Mouse (Mus musculus): ENCODE results near the gene Cnn2. TPM values are rescaled to one million over a fixed set of nuclear protein-coding genes. Genes with fewer than 3 reads are reported as not detected.

The Cnn2 gene
- polyA plus RNA-seq, 1 experiment from 2014 or later = 216 TPM

GRCm38 (mm10) chr10:79970415-79971182 is 17.8 kb upstream of the Cnn2 start, which contains the start of gene Grin3b:
Gene Grin3b, plus strand, starts transcription at chr10:79970715.
- Histone ChIP-seq H3K9ac (replicated peaks) (peak within 1 kb of the TSS; percentile 74), H3K4me3 (replicated peaks) (peak within 1 kb of the TSS; percentile 58), H3K27ac (no peak within 1 kb of the TSS), H3K9me3 (no peaks in the 10 kb centered on the region), H3K36me3 (peaks cover 51% of the 10 kb centered on the region), H3K4me1 (replicated peaks) (peaks cover 14% of the 10 kb centered on the region), H3K27me3 (peaks cover 50% of the 10 kb centered on the region), H3K4me2 (peak within 1 kb of the TSS; percentile 94)
- WGBS = 6% methylated on average over 47 of the region's 47 CpGs
- 0 out of 2 replicates have a peak, but pooled peaks have one; percentile 15 for ATAC-seq (ENCODE audit: insufficient number of reproducible peaks, insufficient read depth, low FRiP score, low TSS enrichment, low read depth)

DNA sequence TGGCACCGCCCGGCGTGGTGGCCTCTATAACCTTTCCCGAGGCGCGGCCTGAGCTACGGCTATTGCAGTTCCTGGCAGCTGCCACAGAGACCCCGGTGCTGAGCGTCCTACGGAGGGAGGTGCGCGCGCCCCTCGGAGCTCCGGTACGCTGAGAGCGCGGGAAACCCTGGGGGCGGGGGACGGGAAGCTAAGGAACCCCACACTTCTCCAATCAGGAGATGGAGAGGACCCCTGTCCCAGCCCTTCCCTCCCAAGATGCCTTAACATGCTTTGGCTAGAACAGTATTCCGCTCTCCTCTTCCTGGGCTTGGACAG is 17.2 kb upstream of the Cnn2 start:
- Histone ChIP-seq H3K4me1 (replicated peaks) (peaks cover 14% of the 10 kb centered on the region), H3K36me3 (peaks cover 51% of the 10 kb centered on the region), H3K4me3 (replicated peaks) (peak overlapping the region; percentile 58), H3K27me3 (peaks cover 50% of the 10 kb centered on the region), H3K9me3 (no peaks in the 10 kb centered on the region), H3K9ac (replicated peaks) (peak overlapping the region; percentile 74), H3K27ac (no peak overlapping the region), H3K4me2 (peak overlapping the region; percentile 94)
- 3% methylated on average over 21 of the region's 21 CpGs for WGBS
- ATAC-seq (ENCODE audit: insufficient number of reproducible peaks, insufficient read depth, low FRiP score, low TSS enrichment, low read depth) = 0 out of 2 replicates have a peak, but pooled peaks have one; percentile 20

DNA sequence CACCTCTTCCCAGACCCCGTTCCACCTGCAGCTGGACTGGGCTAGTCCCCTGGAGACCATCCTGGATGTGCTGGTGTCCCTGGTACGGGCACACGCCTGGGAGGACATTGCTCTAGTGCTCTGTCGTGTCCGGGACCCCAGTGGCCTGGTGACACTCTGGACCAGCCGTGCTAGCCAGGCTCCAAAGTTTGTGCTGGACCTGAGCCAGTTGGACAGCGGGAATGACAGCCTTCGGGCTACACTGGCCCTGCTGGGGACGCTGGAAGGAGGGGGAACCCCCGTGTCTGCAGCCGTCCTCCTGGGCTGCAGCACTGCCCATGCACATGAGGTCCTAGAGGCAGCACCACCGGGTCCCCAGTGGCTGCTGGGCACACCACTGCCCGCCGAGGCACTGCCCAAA is 15.6 kb upstream of the Cnn2 start:
- WGBS = 67% methylated on average over 14 of the region's 14 CpGs
- Histone ChIP-seq H3K27ac (no peak overlapping the region), H3K4me2 (no peak overlapping the region), H3K4me1 (replicated peaks) (peaks cover 14% of the 10 kb centered on the region), H3K4me3 (replicated peaks) (no peak overlapping the region), H3K27me3 (peaks cover 50% of the 10 kb centered on the region), H3K9ac (replicated peaks) (no peak overlapping the region), H3K36me3 (peaks cover 51% of the 10 kb centered on the region), H3K9me3 (no peaks in the 10 kb centered on the region)
- ATAC-seq (ENCODE audit: insufficient number of reproducible peaks, insufficient read depth, low FRiP score, low TSS enrichment, low read depth) = no peak

- H3K4me2 ChIP-seq = no peak overlapping the region
- peaks cover 52% of the 10 kb centered on the region for H3K36me3 ChIP-seq
- peaks cover 14% of the 10 kb centered on the region for H3K4me1 ChIP-seq (replicated peaks)
- 91% methylated on average over 21 of the region's 21 CpGs for whole genome bisulfite sequencing
- peaks cover 47% of the 10 kb centered on the region for H3K27me3 ChIP-seq
- no peak overlapping the region for H3K9ac ChIP-seq (replicated peaks)
- no peak for ATAC-seq (ENCODE audit: insufficient number of reproducible peaks, insufficient read depth, low FRiP score, low TSS enrichment, low read depth)
- no peak overlapping the region for H3K4me3 ChIP-seq (replicated peaks)
- H3K9me3 ChIP-seq = no peaks in the 10 kb centered on the region
- H3K27ac ChIP-seq = no peak overlapping the region
These were observed 14.3 kb upstream of the Cnn2 start for GRCm38 (mm10) chr10:79974087-79974486.

DNA sequence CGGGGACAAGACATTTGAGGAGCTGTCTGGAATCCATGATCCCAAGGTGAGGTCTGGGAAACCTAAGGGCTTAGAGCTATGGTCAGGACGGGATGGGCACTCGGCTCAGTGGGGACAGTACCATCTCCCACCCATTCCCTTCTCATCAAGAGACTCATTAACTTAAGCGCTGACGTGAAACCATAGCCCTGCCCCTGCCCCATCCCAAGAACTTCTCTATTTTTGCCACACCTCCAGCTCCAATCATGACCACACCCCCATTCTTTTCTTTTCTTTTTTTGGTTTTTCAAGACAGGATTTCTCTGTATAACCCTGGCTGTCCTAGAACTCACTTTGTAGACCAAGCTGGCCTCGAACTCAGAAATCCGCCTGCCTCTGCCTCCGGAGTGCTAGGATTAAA is 13.7 kb upstream of the Cnn2 start:
- Histone ChIP-seq H3K36me3 (peaks cover 57% of the 10 kb centered on the region), H3K27me3 (peaks cover 41% of the 10 kb centered on the region), H3K27ac (no peak overlapping the region), H3K4me2 (no peak overlapping the region), H3K4me3 (replicated peaks) (no peak overlapping the region), H3K9ac (replicated peaks) (no peak overlapping the region), H3K4me1 (replicated peaks) (peaks cover 14% of the 10 kb centered on the region), H3K9me3 (no peaks in the 10 kb centered on the region)
- no peak for ATAC-seq (ENCODE audit: insufficient number of reproducible peaks, insufficient read depth, low FRiP score, low TSS enrichment, low read depth)
- WGBS = 92% methylated on average over 8 of the region's 8 CpGs

DNA sequence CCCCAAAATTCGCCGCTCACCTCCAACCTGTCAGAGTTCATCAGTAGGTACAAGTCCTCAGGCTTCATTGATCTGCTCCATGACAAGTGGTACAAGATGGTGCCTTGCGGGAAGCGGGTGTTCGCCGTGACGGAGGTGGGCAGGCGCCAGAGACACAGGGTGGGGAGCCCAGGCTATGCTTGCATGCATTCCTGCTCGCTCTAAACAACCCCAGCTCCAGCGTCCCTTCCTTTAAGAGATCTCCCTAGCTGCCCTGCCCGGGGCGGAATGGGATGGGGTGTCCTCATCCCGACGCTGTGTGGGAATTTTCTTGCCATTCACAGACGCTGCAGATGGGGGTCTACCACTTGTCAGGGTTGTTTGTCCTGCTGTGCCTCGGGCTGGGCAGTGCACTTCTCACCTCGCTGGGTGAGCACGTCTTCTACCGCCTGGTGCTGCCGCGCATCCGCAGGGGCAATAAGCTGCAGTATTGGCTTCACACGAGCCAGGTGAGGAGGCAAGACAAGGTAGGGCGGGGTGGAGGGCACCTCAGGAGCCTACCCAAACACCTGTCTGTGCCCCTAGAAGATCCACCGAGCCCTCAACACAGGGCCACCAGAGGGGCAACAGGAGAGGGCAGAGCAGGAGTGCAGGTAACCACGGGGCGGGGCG is 12.2 kb upstream of the Cnn2 start:
- 86% methylated on average over 28 of the region's 28 CpGs for WGBS
- H3K9me3 ChIP-seq = no peaks in the 10 kb centered on the region
- H3K27ac ChIP-seq = no peak overlapping the region
- H3K36me3 ChIP-seq = peaks cover 65% of the 10 kb centered on the region
- peaks cover 6% of the 10 kb centered on the region for H3K4me1 ChIP-seq (replicated peaks)
- no peak overlapping the region for H3K4me3 ChIP-seq (replicated peaks)
- H3K27me3 ChIP-seq = peaks cover 27% of the 10 kb centered on the region
- H3K9ac ChIP-seq (replicated peaks) = no peak overlapping the region
- no peak overlapping the region for H3K4me2 ChIP-seq
- ATAC-seq (ENCODE audit: insufficient number of reproducible peaks, insufficient read depth, low FRiP score, low TSS enrichment, low read depth) = no peak

DNA sequence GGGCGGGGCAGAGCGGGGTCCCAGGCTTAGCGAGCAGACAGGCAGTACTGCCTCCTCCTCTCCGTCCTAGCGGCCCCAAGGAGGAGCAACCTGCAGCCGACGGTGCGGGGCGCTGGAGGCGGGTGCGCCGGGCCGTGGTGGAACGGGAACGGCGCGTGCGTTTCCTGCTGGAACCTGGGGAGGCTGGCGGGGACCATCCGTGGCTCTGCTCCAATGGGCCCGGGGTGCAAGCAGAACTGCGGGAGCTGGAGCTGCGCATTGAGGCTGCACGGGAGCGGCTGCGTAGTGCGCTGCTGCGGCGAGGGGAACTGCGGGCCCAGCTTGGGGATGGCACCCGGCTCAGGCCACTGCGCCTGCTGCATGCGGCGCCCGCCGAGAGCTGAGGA is 11.7 kb upstream of the Cnn2 start:
- Histone ChIP-seq H3K27me3 (peaks cover 22% of the 10 kb centered on the region), H3K36me3 (peaks cover 67% of the 10 kb centered on the region), H3K9me3 (no peaks in the 10 kb centered on the region), H3K27ac (no peak overlapping the region), H3K4me1 (replicated peaks) (peaks cover 3% of the 10 kb centered on the region; the same call in 1 of the 2 replicates), H3K9ac (replicated peaks) (no peak overlapping the region), H3K4me2 (no peak overlapping the region), H3K4me3 (replicated peaks) (no peak overlapping the region)
- ATAC-seq (ENCODE audit: insufficient number of reproducible peaks, insufficient read depth, low FRiP score, low TSS enrichment, low read depth) = no peak
- WGBS = 69% methylated on average over 36 of the region's 36 CpGs

GRCm38 (mm10) chr10:79977324-79977723 is 11.1 kb upstream of the Cnn2 start:
- no peak overlapping the region for H3K4me3 ChIP-seq (replicated peaks)
- H3K9me3 ChIP-seq = no peaks in the 10 kb centered on the region
- no peak overlapping the region for H3K4me2 ChIP-seq
- H3K9ac ChIP-seq (replicated peaks) = no peak overlapping the region
- peaks cover 67% of the 10 kb centered on the region for H3K36me3 ChIP-seq
- no peak for ATAC-seq (ENCODE audit: insufficient number of reproducible peaks, insufficient read depth, low FRiP score, low TSS enrichment, low read depth)
- peaks cover 4% of the 10 kb centered on the region for H3K4me1 ChIP-seq (replicated peaks)
- H3K27me3 ChIP-seq = 0 out of 2 replicates have a peak, but pooled peaks cover 15% of the 10 kb centered on the region
- WGBS = 80% methylated on average over 28 of the region's 28 CpGs
- no peak overlapping the region for H3K27ac ChIP-seq

GRCm38 (mm10) chr10:79978061-79978460 is 10.3 kb upstream of the Cnn2 start:
- H3K4me2 ChIP-seq = no peak overlapping the region
- 0 out of 2 replicates have a peak, but pooled peaks cover 10% of the 10 kb centered on the region for H3K27me3 ChIP-seq
- H3K36me3 ChIP-seq = peaks cover 67% of the 10 kb centered on the region
- no peak overlapping the region for H3K27ac ChIP-seq
- H3K9ac ChIP-seq (replicated peaks) = no peak overlapping the region
- H3K4me1 ChIP-seq (replicated peaks) = peaks cover 12% of the 10 kb centered on the region
- no peak for ATAC-seq (ENCODE audit: insufficient number of reproducible peaks, insufficient read depth, low FRiP score, low TSS enrichment, low read depth)
- WGBS = 95% methylated on average over 21 of the region's 21 CpGs
- no peak overlapping the region for H3K4me3 ChIP-seq (replicated peaks)
- no peaks in the 10 kb centered on the region for H3K9me3 ChIP-seq

DNA sequence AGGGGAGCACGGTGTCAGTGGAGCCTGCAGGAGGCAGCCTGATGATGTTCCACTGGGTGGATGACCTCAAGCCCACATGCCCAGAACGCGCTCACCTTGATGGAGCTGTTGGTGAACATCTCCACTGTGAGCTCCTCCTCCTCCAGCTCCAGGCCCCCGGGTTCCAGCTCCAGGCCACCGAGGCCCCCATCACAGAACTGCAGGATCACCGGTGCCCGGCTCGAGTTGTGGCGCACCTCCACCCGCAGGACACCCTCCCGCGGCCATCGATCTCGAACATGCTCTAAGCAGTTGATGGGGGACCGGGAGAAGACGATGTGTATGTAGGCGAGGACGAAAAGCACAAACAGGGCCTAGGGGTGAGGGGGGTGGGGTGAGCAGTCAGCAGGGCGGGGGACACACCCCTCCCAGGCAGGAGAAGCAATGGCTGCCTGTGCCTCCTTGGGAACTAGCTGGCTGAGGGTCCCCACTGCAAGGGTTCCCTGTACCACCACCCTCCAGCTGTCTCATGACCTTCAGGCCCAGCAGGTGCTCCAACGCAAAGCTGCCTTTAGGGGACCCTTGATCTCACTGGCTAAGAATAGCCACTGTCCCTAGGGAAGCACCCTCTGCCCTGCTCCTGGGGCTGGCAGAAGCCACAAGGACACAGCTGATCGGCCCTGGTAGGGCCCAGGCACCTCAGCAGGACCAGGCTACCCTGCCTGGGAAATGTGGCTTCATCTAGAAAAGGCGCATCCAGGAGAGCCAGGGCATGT is 8.8 kb upstream of the Cnn2 start:
- WGBS = 93% methylated on average over 22 of the region's 22 CpGs
- Histone ChIP-seq H3K27ac (no peak overlapping the region), H3K4me3 (replicated peaks) (no peak overlapping the region), H3K4me1 (replicated peaks) (peaks cover 18% of the 10 kb centered on the region), H3K36me3 (peaks cover 58% of the 10 kb centered on the region), H3K27me3 (no peaks in the 10 kb centered on the region), H3K4me2 (no peak overlapping the region), H3K9ac (replicated peaks) (no peak overlapping the region), H3K9me3 (no peaks in the 10 kb centered on the region)
- no peak for ATAC-seq (ENCODE audit: insufficient number of reproducible peaks, insufficient read depth, low FRiP score, low TSS enrichment, low read depth)

DNA sequence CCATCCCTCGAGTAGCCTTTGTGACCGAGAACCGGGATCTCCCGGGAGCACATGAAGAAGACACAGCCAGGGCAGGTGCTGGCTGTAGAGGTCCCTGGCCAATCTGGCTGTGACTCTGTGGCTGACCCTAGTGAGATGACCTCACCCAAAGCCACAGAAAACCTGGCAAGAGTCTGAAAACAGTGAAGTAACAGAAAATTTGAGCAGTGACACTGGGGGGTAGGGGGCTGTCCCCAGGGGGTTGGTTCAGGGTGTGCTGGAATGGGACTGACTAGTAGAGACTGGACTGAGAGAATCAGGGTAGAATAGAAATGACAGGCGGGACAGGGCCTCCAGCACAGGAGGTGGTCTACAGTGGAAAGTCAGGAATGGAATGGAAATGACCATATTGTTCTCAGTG is 5.2 kb upstream of the Cnn2 start:
- H3K9me3 ChIP-seq = no peaks in the 10 kb centered on the region
- H3K4me3 ChIP-seq (replicated peaks) = peak overlapping the region; percentile 76
- H3K27me3 ChIP-seq = no peaks in the 10 kb centered on the region
- ATAC-seq (ENCODE audit: insufficient number of reproducible peaks, insufficient read depth, low FRiP score, low TSS enrichment, low read depth) = no peak
- H3K4me2 ChIP-seq = peak overlapping the region; percentile 94
- peaks cover 42% of the 10 kb centered on the region for H3K4me1 ChIP-seq (replicated peaks)
- 76% methylated on average over 5 of the region's 5 CpGs for WGBS
- H3K9ac ChIP-seq (replicated peaks) = peak overlapping the region; percentile 86; the same call in 1 of the 2 replicates
- peak overlapping the region; percentile 93; the same call in 1 of the 2 replicates for H3K27ac ChIP-seq
- H3K36me3 ChIP-seq = peaks cover 24% of the 10 kb centered on the region
